ENCODE assay signal across 11 mouse cellular contexts in the genomic region with DNA sequence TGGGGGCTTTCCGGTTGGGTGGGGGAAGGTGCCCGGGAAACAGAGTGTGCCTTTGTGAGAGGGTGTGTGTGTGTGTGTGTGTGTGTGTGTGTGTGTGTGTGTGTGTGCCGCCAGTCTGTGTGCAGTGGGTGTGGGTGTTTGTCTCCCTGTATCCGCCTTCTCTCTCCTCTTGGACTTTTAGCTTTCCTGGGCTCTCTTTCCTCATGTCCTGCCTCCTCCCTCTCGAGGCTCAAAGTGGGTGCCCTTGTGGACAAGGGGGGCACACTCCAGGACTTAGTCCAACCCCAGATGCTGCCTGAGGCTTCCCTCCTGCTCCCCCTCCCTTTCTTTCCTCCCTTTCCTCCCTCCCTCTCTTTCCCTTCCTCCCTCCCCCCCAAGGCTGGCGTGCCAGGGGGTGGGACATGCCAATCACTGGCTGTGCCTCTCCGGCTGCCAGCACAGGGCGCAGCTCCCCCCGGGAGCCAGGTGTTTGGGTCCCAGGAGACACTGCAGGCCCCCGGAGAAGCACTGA. TPM values are rescaled to one million over a fixed set of nuclear protein-coding genes. Genes with fewer than 3 reads are reported as not detected.
DNase-seq lines count a peak whose midpoint lies in the region; ATAC-seq and TF ChIP-seq lines count a peak whose summit lies in the region.
"Had no signal": no experiment of that assay in that cellular context is flagged by ENCODE, and none has a peak within 500 bp of the region (broad histone marks: within the 10 kb centered on the region; RNA-seq: fewer than 3 reads in every experiment).

No protein-coding gene starts in this region.

- no peak overlapping the region for H3K27ac ChIP-seq in lung, embryonic 15.5 days
- peak overlapping the region; percentile 72 for H3K27ac ChIP-seq in forebrain, postnatal 0 days (ENCODE audit: low read depth, low read length)
- H3K27ac ChIP-seq in thymus, adult 2 months (ENCODE audit: control insufficient read depth, insufficient read depth, low read length) = no peak overlapping the region

- H3K4me3 ChIP-seq in lung, embryonic 15.5 days = no peak overlapping the region
- H3K4me3 ChIP-seq in forebrain, postnatal 0 days (ENCODE audit: low read depth, low read length) = peak overlapping the region; percentile 43
- H3K4me3 ChIP-seq in thymus, adult 2 months (ENCODE audit: control insufficient read depth, insufficient read depth, low read length) = no peak overlapping the region

- no peak for TF ChIP-seq POLR2A in thymus, adult 2 months (IDR thresholded peaks at IDR 0.05; ENCODE audit: control insufficient read depth, extremely low read depth, insufficient read depth, low read length, poor library complexity)

- 32% methylated on average over 10 of the region's 10 CpGs for WGBS in lung, embryonic 15.5 days
- 24% methylated on average over 10 of the region's 10 CpGs for WGBS in forebrain, postnatal 0 days
- WGBS in thymus, adult 2 months = 51% methylated on average over 10 of the region's 10 CpGs

- ATAC-seq in lung, embryonic 15.5 days (ENCODE audit: borderline replicate concordance, extremely low read depth, low FRiP score, low TSS enrichment) = peak; percentile 15; the same call in 1 of the 2 replicates
- peak; percentile 64 for ATAC-seq in forebrain, postnatal 0 days
- ATAC-seq in activated CD4-positive, CD25-positive, alpha-beta regulatory T cell, adult 4 months = no peak

- no peaks in the 10 kb centered on the region for H3K36me3 ChIP-seq in lung, embryonic 15.5 days
- no peaks in the 10 kb centered on the region for H3K36me3 ChIP-seq in forebrain, postnatal 0 days (ENCODE audit: insufficient read depth)
- no peaks in the 10 kb centered on the region for H3K36me3 ChIP-seq in thymus, adult 2 months (ENCODE audit: control insufficient read depth, insufficient read depth, low read length)

- H3K27me3 ChIP-seq in lung, embryonic 15.5 days = no peaks in the 10 kb centered on the region
- no peaks in the 10 kb centered on the region for H3K27me3 ChIP-seq in forebrain, postnatal 0 days (ENCODE audit: insufficient read depth, low read length)
- no peaks in the 10 kb centered on the region; the same call in 1 of the 2 replicates for H3K27me3 ChIP-seq in thymus, adult 2 months (ENCODE audit: control insufficient read depth, insufficient read depth, low read length)

- peaks cover 16% of the 10 kb centered on the region for H3K4me1 ChIP-seq in lung, embryonic 15.5 days
- peaks cover 26% of the 10 kb centered on the region for H3K4me1 ChIP-seq in forebrain, postnatal 0 days (ENCODE audit: insufficient read depth)
- peaks cover 11% of the 10 kb centered on the region for H3K4me1 ChIP-seq in thymus, adult 2 months (replicated peaks; ENCODE audit: control insufficient read depth, insufficient read depth, low read length)

- no peaks in the 10 kb centered on the region for H3K9me3 ChIP-seq in lung, embryonic 15.5 days
- no peaks in the 10 kb centered on the region for H3K9me3 ChIP-seq in forebrain, postnatal 0 days (ENCODE audit: low read length)

- TF ChIP-seq CTCF in forebrain, postnatal 0 days (IDR thresholded peaks at IDR 0.05; ENCODE audit: low read depth) = 0 out of 2 replicates have a peak, but pooled peaks have one; percentile 17
- TF ChIP-seq CTCF in thymus, adult 2 months (IDR thresholded peaks at IDR 0.05; ENCODE audit: borderline replicate concordance, control insufficient read depth, extremely low read depth, insufficient read depth, low read length, poor library complexity) = no peak

- no peak overlapping the region for H3K9ac ChIP-seq in lung, embryonic 15.5 days
- peak overlapping the region; percentile 64 for H3K9ac ChIP-seq in forebrain, postnatal 0 days

- peak overlapping the region; percentile 25; the same call in 1 of the 2 replicates for H3K4me2 ChIP-seq in lung, embryonic 15.5 days
- H3K4me2 ChIP-seq in forebrain, postnatal 0 days (ENCODE audit: low read depth) = peak overlapping the region; percentile 91

- DNase-seq in lung, postnatal 4 days = no peak
- peak; percentile 81 for DNase-seq in forebrain, postnatal 0 days
- peak; percentile 66 to 78 for DNase-seq in layer of hippocampus, postnatal 25 days (ENCODE audit: extremely low spot score in 1 of 2, low spot score in 1 of 2)
- DNase-seq in right cerebral cortex, postnatal 25 days = peak; percentile 86
- no peak for DNase-seq in urinary bladder, adult 2 months (ENCODE audit: low spot score)
- no peak for DNase-seq in thymus, adult 2 months
- DNase-seq: kidney, postnatal 25 days had no signal

RNA-seq across cellular contexts. Expression of a gene that starts 0.4 kb away (rescaled TPM):
- 0.08 and 0.14 TPM in 2 replicates for polyA plus RNA-seq in lung, embryonic 15.5 days (2015; fragmentation: Nextera tagmentation; extraction: Ambion mirVana)
- 17.0 and 17.5 TPM in 2 replicates for total RNA-seq in forebrain, postnatal 0 days (2014; rRNA removed)
- polyA plus RNA-seq in forebrain, postnatal 0 days (2015; fragmentation: Nextera tagmentation; extraction: Ambion mirVana) = 12.4 and 14.9 TPM in 2 replicates
- total RNA-seq in layer of hippocampus, postnatal 25 days (2021) = 100 to 1,000 TPM; 188 to 200 TPM
- 0.04 and 0.06 TPM in 2 replicates for polyA plus RNA-seq in urinary bladder, adult 2 months (2012; rRNA removed)
- 0.01 and 0.05 TPM in 2 replicates for polyA plus RNA-seq in thymus, adult 2 months (2012; rRNA removed)
- polyA plus RNA-seq in activated CD4-positive, CD25-positive, alpha-beta regulatory T cell, adult 4 months (2017; shearing (Covaris generic)) = not detected
- total RNA-seq: common myeloid progenitor, adult 5-6 weeks had no signal

RNA-seq across cellular contexts. Expression of a gene that starts 46.1 kb away (rescaled TPM):
- polyA plus RNA-seq in lung, embryonic 15.5 days (2015; fragmentation: Nextera tagmentation; extraction: Ambion mirVana) = 0.11 TPM in 2 replicates
- total RNA-seq in forebrain, postnatal 0 days (2014; rRNA removed) = 11.5 and 19.0 TPM in 2 replicates
- 13.2 and 15.5 TPM in 2 replicates for polyA plus RNA-seq in forebrain, postnatal 0 days (2015; fragmentation: Nextera tagmentation; extraction: Ambion mirVana)
- 1 to 10 TPM; 1.5 to 1.6 TPM for total RNA-seq in layer of hippocampus, postnatal 25 days (2021)
- polyA plus RNA-seq in urinary bladder, adult 2 months (2012; rRNA removed) = not detected in 2 replicates
- polyA plus RNA-seq in thymus, adult 2 months (2012; rRNA removed) = 0.16 TPM in 1 of 2 replicates, not detected in the other
- polyA plus RNA-seq in activated CD4-positive, CD25-positive, alpha-beta regulatory T cell, adult 4 months (2017; shearing (Covaris generic)) = not detected
- total RNA-seq: common myeloid progenitor, adult 5-6 weeks; ES-E14 had no signal

RNA-seq across cellular contexts. Expression of a gene that starts 59.2 kb away (rescaled TPM):
- 87.1 and 89.7 TPM in 2 replicates for polyA plus RNA-seq in lung, embryonic 15.5 days (2015; fragmentation: Nextera tagmentation; extraction: Ambion mirVana)
- 107 and 116 TPM in 2 replicates for total RNA-seq in forebrain, postnatal 0 days (2014; rRNA removed)
- polyA plus RNA-seq in forebrain, postnatal 0 days (2015; fragmentation: Nextera tagmentation; extraction: Ambion mirVana) = 247 and 256 TPM in 2 replicates
- total RNA-seq in layer of hippocampus, postnatal 25 days (2021) = 100 to 1,000 TPM; 155 to 170 TPM
- polyA plus RNA-seq in urinary bladder, adult 2 months (2012; rRNA removed) = 103 and 115 TPM in 2 replicates
- 154 and 165 TPM in 2 replicates for polyA plus RNA-seq in thymus, adult 2 months (2012; rRNA removed)
- 10 to 100 TPM; 60.3 to 69.3 TPM for polyA plus RNA-seq in activated CD4-positive, CD25-positive, alpha-beta regulatory T cell, adult 4 months (2017; shearing (Covaris generic))

Comparison
In these comparisons a context has a peak if more than half of its experiments do, and no peak if none do; other contexts are left out.
1. DNase-seq: peak in forebrain, postnatal 0 days (single experiment), layer of hippocampus, postnatal 25 days (2 of 2) and right cerebral cortex, postnatal 25 days (single experiment); none in lung, postnatal 4 days (0 of 2), urinary bladder, adult 2 months (single experiment) and thymus, adult 2 months (single experiment).
2. RNA of a gene that starts 0.4 kb away (polyA plus RNA-seq): 12.4 to 14.9 TPM in forebrain, postnatal 0 days; 0.08 to 0.14 TPM in lung, embryonic 15.5 days, 0.04 to 0.06 TPM in urinary bladder, adult 2 months, 0.01 to 0.05 TPM in thymus, adult 2 months and not detected in activated CD4-positive, CD25-positive, alpha-beta regulatory T cell, adult 4 months; every median in the first group is over 10 times any median in the second.
3. RNA of a gene that starts 46.1 kb away (polyA plus RNA-seq): 13.2 to 15.5 TPM in forebrain, postnatal 0 days; 0.16 TPM in thymus, adult 2 months, 0.11 TPM in lung, embryonic 15.5 days, not detected in activated CD4-positive, CD25-positive, alpha-beta regulatory T cell, adult 4 months and not detected in urinary bladder, adult 2 months; every median in the first group is over 10 times any median in the second.